9 mouse cellular contexts compared by ENCODE assay signal in the genomic region with DNA sequence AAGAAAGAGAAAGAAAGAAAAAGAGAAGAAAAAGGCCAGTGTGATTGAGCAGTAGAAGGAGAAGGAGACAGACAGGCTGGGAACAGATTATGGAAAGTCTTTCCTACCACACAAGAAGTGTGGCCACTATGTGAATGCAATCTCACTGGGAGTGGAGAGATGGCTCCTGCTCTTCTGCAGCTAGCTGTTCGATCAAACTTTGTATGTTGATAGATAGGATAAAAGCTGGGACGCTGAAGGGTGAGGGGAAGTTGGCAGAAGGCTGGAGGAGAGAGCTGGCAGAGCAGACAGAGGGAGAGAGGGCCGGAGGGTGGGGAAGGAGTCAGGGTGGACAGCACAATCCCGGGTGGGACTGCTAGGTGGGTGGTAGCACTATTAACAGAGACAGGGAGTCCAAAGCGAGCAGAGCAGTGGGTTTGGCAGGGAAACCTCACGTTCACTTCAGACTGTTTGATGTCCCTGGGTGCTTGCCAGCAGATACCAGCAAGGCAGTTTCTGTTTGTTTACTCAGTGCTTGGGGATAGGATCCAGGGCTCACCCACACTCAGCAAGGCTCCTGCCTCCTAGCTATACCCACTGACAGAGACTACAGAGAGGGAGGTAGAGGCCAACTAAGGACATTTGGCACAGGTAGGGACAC. TPM values are rescaled to one million over a fixed set of nuclear protein-coding genes. Genes with fewer than 3 reads are reported as not detected.
DNase-seq lines count a peak whose midpoint lies in the region; ATAC-seq and TF ChIP-seq lines count a peak whose summit lies in the region.
"Had no signal": no experiment of that assay in that cellular context is flagged by ENCODE, and none has a peak within 500 bp of the region (broad histone marks: within the 10 kb centered on the region; RNA-seq: fewer than 3 reads in every experiment).

No protein-coding gene starts in this region.

- H3K9me3 ChIP-seq in limb, embryonic 14.5 days (ENCODE audit: control insufficient read depth, low read length), result no peaks in the 10 kb centered on the region
- no peaks in the 10 kb centered on the region for H3K9me3 ChIP-seq in limb, embryonic 10.5 days (replicated peaks)
- no peaks in the 10 kb centered on the region for H3K9me3 ChIP-seq in stomach, embryonic 14.5 days (ENCODE audit: control insufficient read depth, low read depth, low read length)
- H3K9me3 ChIP-seq: limb, embryonic 12.5 days had no signal

- H3K36me3 ChIP-seq in limb, embryonic 14.5 days (ENCODE audit: control insufficient read depth, insufficient read depth, low read length), result no peaks in the 10 kb centered on the region
- no peaks in the 10 kb centered on the region for H3K36me3 ChIP-seq in limb, embryonic 10.5 days
- H3K36me3 ChIP-seq in stomach, embryonic 14.5 days (ENCODE audit: control insufficient read depth, insufficient read depth, low read length), result no peaks in the 10 kb centered on the region
- H3K36me3 ChIP-seq: limb, embryonic 12.5 days had no signal

- ATAC-seq in limb, embryonic 14.5 days (ENCODE audit: low FRiP score, low read depth), result no peak
- ATAC-seq in stomach, embryonic 14.5 days (ENCODE audit: insufficient number of reproducible peaks, insufficient read depth, low FRiP score, low read depth), result peak; percentile 28; the same call in 1 of the 2 replicates
- no peak for ATAC-seq in CD4-positive, CD25-positive, alpha-beta regulatory T cell, adult 4 months

- no peak overlapping the region for H3K4me2 ChIP-seq in limb, embryonic 14.5 days (replicated peaks; ENCODE audit: low read depth, low read length, severe bottlenecking)
- H3K4me2 ChIP-seq in stomach, embryonic 14.5 days (replicated peaks; ENCODE audit: low read depth, low read length), result no peak overlapping the region
- H3K4me2 ChIP-seq: limb, embryonic 12.5 days had no signal

- H3K27ac ChIP-seq in limb, embryonic 14.5 days (replicated peaks; ENCODE audit: low read depth, low read length), result no peak overlapping the region
- no peak overlapping the region for H3K27ac ChIP-seq in limb, embryonic 10.5 days
- no peak overlapping the region for H3K27ac ChIP-seq in stomach, embryonic 14.5 days (ENCODE audit: low read length)
- H3K27ac ChIP-seq: limb, embryonic 12.5 days had no signal

- H3K4me3 ChIP-seq in limb, embryonic 14.5 days (replicated peaks; ENCODE audit: low read length), result no peak overlapping the region
- no peak overlapping the region for H3K4me3 ChIP-seq in limb, embryonic 10.5 days
- H3K4me3 ChIP-seq in stomach, embryonic 14.5 days (ENCODE audit: low read depth, low read length), result no peak overlapping the region
- H3K4me3 ChIP-seq: limb, embryonic 12.5 days had no signal

- no peak for TF ChIP-seq POLR2A in limb, embryonic 14.5 days (IDR thresholded peaks at IDR 0.05; ENCODE audit: borderline replicate concordance, extremely low read depth, insufficient read depth, insufficient read length)

- DNase-seq in limb, embryonic 14.5 days (ENCODE audit: low spot score), result peak; percentile 24
- no peak for DNase-seq in limb, embryonic 10.5 days (ENCODE audit: low spot score)
- DNase-seq in adrenal gland, postnatal 25 days, result peak; percentile 65
- peak; percentile 74 to 76 for DNase-seq in heart, postnatal 10 days
- peak; percentile 18 to 54 for DNase-seq in left cerebral cortex, postnatal 25 days (ENCODE audit: low spot score in 2 of 2)
- no peak for DNase-seq in thymus, postnatal 4 days

- H3K4me1 ChIP-seq in limb, embryonic 14.5 days (ENCODE audit: control insufficient read depth, insufficient read depth, low read length), result no peaks in the 10 kb centered on the region
- H3K4me1 ChIP-seq in limb, embryonic 10.5 days, result no peaks in the 10 kb centered on the region
- no peaks in the 10 kb centered on the region for H3K4me1 ChIP-seq in stomach, embryonic 14.5 days (ENCODE audit: control insufficient read depth, insufficient read depth, low read length)
- H3K4me1 ChIP-seq: limb, embryonic 12.5 days had no signal

- H3K27me3 ChIP-seq in limb, embryonic 14.5 days (ENCODE audit: control insufficient read depth, insufficient read depth, low read length), result no peaks in the 10 kb centered on the region
- H3K27me3 ChIP-seq in limb, embryonic 10.5 days (ENCODE audit: low read depth, poor library complexity, severe bottlenecking), result no peaks in the 10 kb centered on the region
- no peaks in the 10 kb centered on the region for H3K27me3 ChIP-seq in stomach, embryonic 14.5 days (ENCODE audit: control insufficient read depth, insufficient read depth, low read length)
- H3K27me3 ChIP-seq: limb, embryonic 12.5 days had no signal

- intact Hi-C loops in heart, postnatal 10 days (cut with DNase I), result no loop called here
- intact Hi-C loops in left cerebral cortex, postnatal 25 days (cut with DNase I), result no loop called here

- 50% methylated on average over 6 of the region's 6 CpGs for WGBS in limb, embryonic 14.5 days
- 53% methylated on average over 6 of the region's 6 CpGs for WGBS in limb, embryonic 10.5 days
- 35% methylated on average over 6 of the region's 6 CpGs for WGBS in stomach, embryonic 14.5 days

- no peak overlapping the region for H3K9ac ChIP-seq in limb, embryonic 14.5 days (ENCODE audit: low read depth, low read length, severe bottlenecking)
- no peak overlapping the region for H3K9ac ChIP-seq in stomach, embryonic 14.5 days (replicated peaks; ENCODE audit: low read depth, low read length)
- H3K9ac ChIP-seq: limb, embryonic 12.5 days had no signal

RNA-seq across cellular contexts. Expression of a gene that starts 35.4 kb away (rescaled TPM):
- 5.6 and 7.8 TPM in 2 replicates for polyA plus RNA-seq in limb, embryonic 14.5 days (2012; rRNA removed)
- polyA plus RNA-seq in limb, embryonic 14.5 days (2014; fragmentation: Nextera tagmentation; extraction: Ambion mirVana), result 8.7 and 9.6 TPM in 2 replicates
- polyA plus RNA-seq in limb, embryonic 10.5 days (2016; fragmentation: Nextera tagmentation; extraction: Ambion mirVana), result 10.4 and 12.6 TPM in 2 replicates
- 23.2 and 25.2 TPM in 2 replicates for total RNA-seq in adrenal gland, postnatal 25 days (2021)
- total RNA-seq in heart, postnatal 10 days (2021), result 10 to 100 TPM; 13.4 to 16.2 TPM
- total RNA-seq in left cerebral cortex, postnatal 25 days (2021), result 1 to 10 TPM; 2.5 to 3.4 TPM
- polyA plus RNA-seq in stomach, embryonic 14.5 days (2014; fragmentation: Nextera tagmentation; extraction: Ambion mirVana), result 9.2 and 10.3 TPM in 2 replicates
- polyA plus RNA-seq in CD4-positive, CD25-positive, alpha-beta regulatory T cell, adult 4 months (2017; shearing (Covaris generic)), result 1 to 10 TPM; 2.5 to 3.0 TPM

Comparison
In these comparisons a context has a peak if more than half of its experiments do, and no peak if none do; other contexts are left out.
1. DNase-seq: peak in limb, embryonic 14.5 days (single experiment), adrenal gland, postnatal 25 days (single experiment), heart, postnatal 10 days (2 of 2) and left cerebral cortex, postnatal 25 days (2 of 2); none in limb, embryonic 10.5 days (single experiment) and thymus, postnatal 4 days (single experiment).